Mouse (Mus musculus) intestine, postnatal 0 days (tissue): ENCODE measurements at regions not wholly inside any gene's neighbourhood (a gene's known extent, or its start where the extent isn't known, plus 50 kb on each side); places are given as distances from the start of the nearest gene placed in this dataset.

Experiments
- ATAC-seq: fragments of 200-750 bp; cut with Nextera tagmentation; 2 replicates; pipeline ENCODE4 v1.8.0; 2017; ENCODE audit warnings: mild to moderate bottlenecking, moderate TSS enrichment, moderate library complexity
- H3K27ac ChIP-seq: fragments of 300-500 bp; sonication (generic); 2 replicates; pipeline ENCODE4 v1.5.1; 2014; ENCODE audit warnings: mild to moderate bottlenecking, low read depth, low read length, moderate library complexity
- H3K27me3 ChIP-seq: fragments of 300-500 bp; sonication (generic); replicated peaks from 2 replicates; pipeline ENCODE4 v1.6.1; 2014; ENCODE audit warnings: low read length, mixed read lengths; ENCODE audit not compliant: control insufficient read depth, insufficient read depth
- H3K36me3 ChIP-seq: fragments of 300-500 bp; sonication (generic); 2 replicates; pipeline ENCODE4 v1.6.1; 2014; ENCODE audit warnings: mild to moderate bottlenecking, moderate library complexity; ENCODE audit not compliant: control insufficient read depth, insufficient read depth
- H3K4me1 ChIP-seq: fragments of 300-500 bp; sonication (generic); replicated peaks from 2 replicates; pipeline ENCODE4 v1.6.1; 2014; ENCODE audit warnings: antibody characterized with exemption, low read length, mixed read lengths; ENCODE audit not compliant: control insufficient read depth, insufficient read depth
- H3K4me2 ChIP-seq: fragments of 300-500 bp; sonication (generic); replicated peaks from 2 replicates; pipeline ENCODE4 v1.6.1; 2014; ENCODE audit warnings: low read depth, mild to moderate bottlenecking, moderate library complexity
- H3K4me3 ChIP-seq: fragments of 300-500 bp; sonication (generic); 2 replicates; pipeline ENCODE4 v1.5.1; 2014; ENCODE audit warnings: low read depth, low read length
- H3K9ac ChIP-seq: fragments of 300-500 bp; sonication (generic); 2 replicates; pipeline ENCODE4 v1.6.1; 2014; ENCODE audit warnings: mild to moderate bottlenecking, low read depth, low read length
- H3K9me3 ChIP-seq: fragments of 300-500 bp; sonication (generic); 2 replicates; pipeline ENCODE4 v1.6.1; 2016; ENCODE audit warnings: mixed run types; ENCODE audit not compliant: control insufficient read depth
- CTCF ChIP-seq: sonication (generic); IDR thresholded peaks from 2 replicates; pipeline ENCODE4 v1.5.1; 2016; ENCODE audit warnings: low read depth, mild to moderate bottlenecking, control low read depth, antibody characterized with exemption, moderate library complexity
- WGBS: fragments of 180-500 bp; shearing (Covaris S2); extraction: QIAGEN DNeasy Blood & Tissue Kit; methylation state at CpG from one replicate; pipeline ENCODE4 v1.1.7; 2014; 5-methylcytosine and 5-hydroxymethylcytosine counted together

- H3K4me3 ChIP-seq: no peak overlapping the region
- H3K27me3 ChIP-seq: no peaks in the 10 kb centered on the region
- no peaks in the 10 kb centered on the region for H3K36me3 ChIP-seq
- no peak overlapping the region for H3K9ac ChIP-seq
- WGBS: 69% methylated on average over 6 of the region's 6 CpGs
- no peak overlapping the region for H3K4me2 ChIP-seq
- H3K27ac ChIP-seq: no peak overlapping the region
- no peaks in the 10 kb centered on the region for H3K4me1 ChIP-seq
- no peak for ATAC-seq
- no peaks in the 10 kb centered on the region for H3K9me3 ChIP-seq
- no peak for TF ChIP-seq CTCF
Observed at GRCm38 (mm10) chr13:85507374-85508101, 218.6 kb upstream of the Rasa1 start.

DNA sequence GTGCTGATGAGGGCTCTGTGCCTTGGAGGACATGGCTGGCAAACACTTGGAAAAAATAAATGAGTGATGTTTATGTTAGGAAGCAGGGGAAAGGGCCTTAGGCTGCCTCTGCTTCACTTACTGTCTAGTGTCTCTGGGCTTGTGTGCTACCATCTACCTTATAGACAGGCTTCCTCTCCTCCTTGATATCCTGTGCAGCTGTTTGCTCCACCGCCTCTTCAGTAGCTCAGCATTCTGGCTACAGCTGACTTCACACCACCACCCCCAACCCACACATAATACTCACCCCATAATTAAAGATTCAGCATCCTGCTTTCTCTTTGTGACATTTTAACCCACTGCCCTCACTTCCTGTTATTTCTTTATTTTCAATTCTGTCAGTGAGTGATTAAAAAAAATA is 217.9 kb upstream of the Rasa1 start:
- H3K27ac ChIP-seq: no peak overlapping the region
- H3K4me1 ChIP-seq: no peaks in the 10 kb centered on the region
- ATAC-seq: no peak
- no peak overlapping the region for H3K4me3 ChIP-seq
- H3K27me3 ChIP-seq: no peaks in the 10 kb centered on the region
- no peaks in the 10 kb centered on the region for H3K9me3 ChIP-seq
- 80% methylated on average over 1 of the region's 1 CpGs for WGBS
- no peak overlapping the region for H3K4me2 ChIP-seq
- no peak overlapping the region for H3K9ac ChIP-seq
- no peak for TF ChIP-seq CTCF
- H3K36me3 ChIP-seq: no peaks in the 10 kb centered on the region

- ATAC-seq: no peak
- WGBS: 43% methylated on average over 1 of the region's 1 CpGs
- H3K9me3 ChIP-seq: no peaks in the 10 kb centered on the region
- no peak overlapping the region for H3K27ac ChIP-seq
- no peaks in the 10 kb centered on the region for H3K27me3 ChIP-seq
- H3K4me3 ChIP-seq: no peak overlapping the region
- no peaks in the 10 kb centered on the region for H3K36me3 ChIP-seq
- no peak for TF ChIP-seq CTCF
- no peak overlapping the region for H3K9ac ChIP-seq
- no peak overlapping the region for H3K4me2 ChIP-seq
- H3K4me1 ChIP-seq: no peaks in the 10 kb centered on the region
Observed at GRCm38 (mm10) chr13:85506030-85506429, 217.1 kb upstream of the Rasa1 start.

- TF ChIP-seq CTCF: no peak
- Histone ChIP-seq H3K27me3 (no peaks in the 10 kb centered on the region), H3K9ac (no peak overlapping the region), H3K27ac (no peak overlapping the region), H3K4me2 (no peak overlapping the region), H3K4me3 (no peak overlapping the region), H3K36me3 (no peaks in the 10 kb centered on the region), H3K4me1 (no peaks in the 10 kb centered on the region), H3K9me3 (no peaks in the 10 kb centered on the region)
- 67% methylated on average over 4 of the region's 4 CpGs for WGBS
- no peak for ATAC-seq
Observed at GRCm38 (mm10) chr13:85505046-85505445, 216.1 kb upstream of the Rasa1 start.

GRCm38 (mm10) chr13:85504001-85504400 is 215.1 kb upstream of the Rasa1 start:
- H3K9me3 ChIP-seq: no peaks in the 10 kb centered on the region
- no peaks in the 10 kb centered on the region for H3K36me3 ChIP-seq
- no peaks in the 10 kb centered on the region for H3K4me1 ChIP-seq
- no peak overlapping the region for H3K27ac ChIP-seq
- no peak overlapping the region for H3K4me2 ChIP-seq
- H3K4me3 ChIP-seq: no peak overlapping the region
- H3K27me3 ChIP-seq: no peaks in the 10 kb centered on the region
- 52% methylated on average over 4 of the region's 4 CpGs for WGBS
- no peak overlapping the region for H3K9ac ChIP-seq
- ATAC-seq: no peak
- no peak for TF ChIP-seq CTCF

GRCm38 (mm10) chr13:85498696-85499095 is 209.8 kb upstream of the Rasa1 start:
- TF ChIP-seq CTCF: no peak
- Histone ChIP-seq H3K9me3 (no peaks in the 10 kb centered on the region), H3K36me3 (no peaks in the 10 kb centered on the region), H3K27me3 (no peaks in the 10 kb centered on the region), H3K4me3 (no peak overlapping the region), H3K4me2 (no peak overlapping the region), H3K9ac (no peak overlapping the region), H3K4me1 (no peaks in the 10 kb centered on the region), H3K27ac (no peak overlapping the region)
- no peak for ATAC-seq
- WGBS: 75% methylated on average over 2 of the region's 2 CpGs
